Mouse (Mus musculus) erythroblast, embryonic 14.5 days (primary cell): Measurements from ENCODE around the gene Cyb5rl. TPM values are rescaled to one million over a fixed set of nuclear protein-coding genes. Genes with fewer than 3 reads are reported as not detected.

Source experiments
- H3K27me3 ChIP-seq: 2 replicates; pipeline ENCODE4 v1.6.1; 2012; ENCODE audit warnings: inconsistent platforms; ENCODE audit not compliant: control insufficient read depth
- H3K36me3 ChIP-seq: 2 replicates; pipeline ENCODE4 v1.6.1; 2012; ENCODE audit warnings: mild to moderate bottlenecking, inconsistent platforms; ENCODE audit not compliant: control insufficient read depth
- H3K4me1 ChIP-seq: 2 replicates; pipeline ENCODE4 v1.6.1; 2012; ENCODE audit warnings: inconsistent platforms; ENCODE audit not compliant: control insufficient read depth
- H3K4me3 ChIP-seq: replicated peaks from 2 replicates; pipeline ENCODE3; 2012; ENCODE audit warnings: moderate library complexity, mild to moderate bottlenecking, inconsistent platforms
- H3K9me3 ChIP-seq: 2 replicates; pipeline ENCODE4 v1.6.1; 2012; ENCODE audit warnings: low read length, inconsistent platforms, mixed read lengths; ENCODE audit not compliant: control insufficient read depth
- GATA1 ChIP-seq: IDR thresholded peaks from 2 replicates; pipeline ENCODE4 v1.6.1; 2012; ENCODE audit warnings: low read length, inconsistent platforms, mixed read lengths
- TAL1 ChIP-seq: IDR thresholded peaks from 3 replicates; pipeline ENCODE4 v1.6.1; 2012; ENCODE audit warnings: low read length, inconsistent platforms, mixed read lengths
- polyA plus RNA-seq: library from polyadenylated mRNA; stranded (reverse); fragments of >175 nt; gene quantifications from 2 replicates; pipeline ENCODE4 v1.2.3, GENCODE M21; 2012

Cyb5rl gene
- polyA plus RNA-seq, result 0.04 and 0.40 TPM in 2 replicates

- Histone ChIP-seq H3K36me3 (peaks cover 30% of the 10 kb centered on the region), H3K9me3 (no peaks in the 10 kb centered on the region), H3K27me3 (no peaks in the 10 kb centered on the region), H3K4me1 (peaks cover 34% of the 10 kb centered on the region), H3K4me3 (peak within 1 kb of the TSS; percentile 84)
- no peak for TF ChIP-seq GATA1
- no peak for TF ChIP-seq TAL1
These were observed at the start of gene Cyb5rl, which contains the start of gene Mrpl37 for GRCm38 (mm10) chr4:107066252-107067124. Gene Cyb5rl (plus strand): TSS chr4:107066988. Gene Mrpl37 (minus strand): TSS chr4:107066868.

GRCm38 (mm10) chr4:107017257-107017656 lies 49.5 kb upstream of the Cyb5rl start:
- peaks cover 19% of the 10 kb centered on the region for H3K4me1 ChIP-seq
- TF ChIP-seq TAL1, result no peak
- no peak for TF ChIP-seq GATA1
- no peaks in the 10 kb centered on the region for H3K27me3 ChIP-seq
- H3K4me3 ChIP-seq, result no peak overlapping the region
- no peaks in the 10 kb centered on the region for H3K9me3 ChIP-seq
- H3K36me3 ChIP-seq, result peaks cover 93% of the 10 kb centered on the region

- peaks cover 19% of the 10 kb centered on the region for H3K4me1 ChIP-seq
- TF ChIP-seq GATA1 (no peak), TAL1 (no peak)
- no peaks in the 10 kb centered on the region for H3K27me3 ChIP-seq
- H3K36me3 ChIP-seq, result peaks cover 91% of the 10 kb centered on the region
- H3K4me3 ChIP-seq, result no peak overlapping the region
- H3K9me3 ChIP-seq, result no peaks in the 10 kb centered on the region
These were observed 48.3 kb upstream of the Cyb5rl start for GRCm38 (mm10) chr4:107018521-107018920.

DNA sequence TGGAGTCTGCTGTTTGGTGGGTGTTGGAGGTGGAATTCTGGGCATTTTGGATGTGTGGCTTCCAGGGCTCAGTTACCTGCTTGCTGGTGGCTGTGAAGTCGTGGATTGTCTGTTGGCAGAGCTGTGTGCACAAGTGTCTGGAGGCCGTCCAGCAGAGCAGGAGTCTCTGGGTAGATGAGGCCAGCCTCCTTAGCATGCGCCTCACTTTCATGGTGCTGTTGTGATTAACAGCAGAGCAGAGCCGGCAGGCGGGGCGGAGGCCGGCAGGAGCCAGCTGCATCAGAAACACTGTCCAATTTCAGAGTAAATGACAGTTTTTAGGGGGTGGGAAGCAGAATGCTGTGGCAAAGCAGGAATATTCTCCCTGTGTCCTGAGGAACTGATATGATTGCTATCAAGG lies 47.8 kb upstream of the Cyb5rl start:
- TF ChIP-seq TAL1 (no peak), GATA1 (no peak)
- H3K9me3 ChIP-seq, result no peaks in the 10 kb centered on the region
- no peaks in the 10 kb centered on the region for H3K27me3 ChIP-seq
- H3K4me3 ChIP-seq, result no peak overlapping the region
- H3K36me3 ChIP-seq, result peaks cover 88% of the 10 kb centered on the region
- peaks cover 20% of the 10 kb centered on the region for H3K4me1 ChIP-seq

GRCm38 (mm10) chr4:107020287-107021000 lies 46.3 kb upstream of the Cyb5rl start:
- Histone ChIP-seq H3K36me3 (peaks cover 87% of the 10 kb centered on the region), H3K4me3 (no peak overlapping the region), H3K9me3 (no peaks in the 10 kb centered on the region), H3K27me3 (no peaks in the 10 kb centered on the region), H3K4me1 (peaks cover 23% of the 10 kb centered on the region)
- no peak for TF ChIP-seq TAL1
- no peak for TF ChIP-seq GATA1

DNA sequence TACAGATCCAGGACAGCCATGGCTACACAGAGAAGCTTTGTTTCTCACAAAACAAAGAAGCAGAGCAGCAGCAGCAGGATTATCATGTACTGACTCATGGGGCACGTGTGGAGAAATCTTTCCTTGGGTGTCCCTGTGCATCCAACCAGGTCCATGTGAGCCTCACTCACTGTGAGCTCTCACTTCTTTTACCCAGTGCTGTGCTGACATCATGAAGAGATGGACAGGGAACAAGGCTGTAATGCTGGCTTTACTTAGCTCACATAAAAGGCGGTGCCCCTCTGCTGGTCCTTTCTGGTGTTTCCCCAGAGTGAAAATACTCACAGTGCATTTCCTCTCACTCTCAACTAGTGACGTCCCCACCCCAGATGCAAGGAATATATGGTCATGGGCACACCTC lies 45.3 kb upstream of the Cyb5rl start:
- H3K36me3 ChIP-seq, result peaks cover 87% of the 10 kb centered on the region
- no peaks in the 10 kb centered on the region for H3K27me3 ChIP-seq
- H3K4me1 ChIP-seq, result peaks cover 16% of the 10 kb centered on the region
- no peaks in the 10 kb centered on the region for H3K9me3 ChIP-seq
- no peak for TF ChIP-seq GATA1
- TF ChIP-seq TAL1, result no peak
- no peak overlapping the region for H3K4me3 ChIP-seq

- Histone ChIP-seq H3K36me3 (peaks cover 89% of the 10 kb centered on the region), H3K4me3 (no peak overlapping the region), H3K27me3 (no peaks in the 10 kb centered on the region), H3K4me1 (peaks cover 8% of the 10 kb centered on the region; the same call in 1 of the 2 replicates), H3K9me3 (no peaks in the 10 kb centered on the region)
- no peak for TF ChIP-seq GATA1
- no peak for TF ChIP-seq TAL1
These were observed 41.9 kb upstream of the Cyb5rl start for GRCm38 (mm10) chr4:107024899-107025298.

- H3K9me3 ChIP-seq, result no peaks in the 10 kb centered on the region
- peaks cover 90% of the 10 kb centered on the region for H3K36me3 ChIP-seq
- no peaks in the 10 kb centered on the region for H3K27me3 ChIP-seq
- H3K4me1 ChIP-seq, result peaks cover 8% of the 10 kb centered on the region; the same call in 1 of the 2 replicates
- no peak for TF ChIP-seq GATA1
- TF ChIP-seq TAL1, result no peak
- H3K4me3 ChIP-seq, result no peak overlapping the region
These were observed 41.4 kb upstream of the Cyb5rl start for GRCm38 (mm10) chr4:107025369-107025768.

DNA sequence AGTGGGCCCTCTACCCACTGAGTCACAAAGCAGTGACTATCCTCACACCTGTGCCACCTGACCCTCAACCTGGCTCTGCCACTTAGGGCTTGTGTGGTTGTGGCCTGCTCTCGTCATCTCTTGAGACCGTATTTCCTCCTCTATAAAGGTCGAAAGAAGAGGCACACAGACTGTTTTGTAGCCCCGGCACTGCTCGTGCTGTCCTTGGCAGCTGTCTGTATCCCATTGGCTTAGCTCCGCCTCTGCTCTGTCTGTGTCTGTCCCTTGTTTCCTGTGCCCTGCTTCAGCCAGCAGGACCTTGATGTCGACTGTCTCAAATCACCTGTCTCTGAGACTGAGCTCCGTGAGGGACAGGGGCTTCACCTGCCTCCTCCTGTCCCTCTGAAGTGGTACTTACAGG lies 40.3 kb upstream of the Cyb5rl start:
- TF ChIP-seq TAL1 (no peak), GATA1 (no peak)
- Histone ChIP-seq H3K36me3 (peaks cover 93% of the 10 kb centered on the region), H3K9me3 (no peaks in the 10 kb centered on the region), H3K27me3 (no peaks in the 10 kb centered on the region), H3K4me3 (no peak overlapping the region), H3K4me1 (peaks cover 5% of the 10 kb centered on the region; the same call in 1 of the 2 replicates)
